Mouse (Mus musculus) T-cell, adult 2 months (primary cell): ENCODE measurements around the gene Dnajb12.

Experiments used
- DNase-seq: peaks from one replicate; pipeline ENCODE4 v3.0.0; 2022; ENCODE audit warnings: low spot score

The Dnajb12 gene

DNA sequence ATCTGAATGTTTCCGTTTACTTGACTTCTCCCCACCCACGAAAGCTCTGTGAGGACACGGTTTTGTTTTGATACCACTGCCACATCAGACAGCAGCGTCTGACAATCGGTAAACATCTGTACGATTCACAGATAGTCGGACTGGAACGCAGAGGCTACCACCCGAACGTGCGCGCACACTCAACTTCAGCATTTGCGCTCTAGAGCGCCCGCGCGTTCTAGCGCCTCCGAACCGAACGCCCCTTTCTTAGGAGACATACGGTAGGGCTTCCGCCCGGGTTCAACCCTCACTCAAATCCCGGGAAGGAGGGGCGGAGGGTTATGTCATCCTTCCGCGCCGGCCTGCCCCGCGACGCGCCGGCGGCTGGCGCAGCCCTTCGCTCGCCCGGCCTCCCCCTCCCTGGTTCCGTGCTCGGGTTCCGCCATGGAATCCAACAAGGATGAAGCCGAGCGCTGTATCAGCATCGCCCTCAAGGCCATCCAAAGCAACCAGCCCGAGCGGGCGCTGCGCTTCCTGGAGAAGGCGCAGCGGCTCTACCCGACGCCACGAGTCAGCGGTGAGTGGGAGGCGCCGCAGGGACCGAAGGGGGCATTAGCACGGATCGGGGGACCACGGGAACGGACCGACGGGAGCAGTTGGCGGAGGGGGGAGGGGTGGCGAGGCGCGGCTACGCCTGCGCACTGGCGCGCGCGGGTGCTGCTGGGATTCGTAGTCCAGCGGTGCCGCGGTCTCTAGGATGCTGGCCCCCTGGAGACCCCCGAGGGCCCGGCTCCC lies at the start of gene Dnajb12:
Gene Dnajb12 (plus strand): TSS at position 302 of the 774 bp plus-strand sequence.
- DNase-seq: peak; percentile 92

DNA sequence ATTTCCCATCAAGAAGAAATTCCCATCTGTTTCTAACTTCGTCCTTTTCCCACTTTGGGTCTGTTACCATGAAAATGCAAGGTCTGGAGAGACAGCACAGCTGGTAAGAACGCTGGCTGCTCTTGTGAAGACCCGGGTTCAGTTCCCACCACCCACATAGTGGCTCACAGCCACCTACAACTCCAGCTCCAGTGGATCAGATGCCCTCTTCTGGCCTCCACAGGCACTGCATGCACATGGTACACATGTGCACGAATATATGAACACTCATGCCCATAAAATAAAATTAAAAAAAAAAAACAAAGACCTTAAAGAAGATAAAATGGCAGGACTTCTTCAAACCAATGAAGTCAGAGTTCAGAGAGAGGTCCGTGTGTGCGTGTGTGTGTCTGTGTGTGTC lies 49.5 kb upstream of the Dnajb12 start:
- no peak for DNase-seq

DNA sequence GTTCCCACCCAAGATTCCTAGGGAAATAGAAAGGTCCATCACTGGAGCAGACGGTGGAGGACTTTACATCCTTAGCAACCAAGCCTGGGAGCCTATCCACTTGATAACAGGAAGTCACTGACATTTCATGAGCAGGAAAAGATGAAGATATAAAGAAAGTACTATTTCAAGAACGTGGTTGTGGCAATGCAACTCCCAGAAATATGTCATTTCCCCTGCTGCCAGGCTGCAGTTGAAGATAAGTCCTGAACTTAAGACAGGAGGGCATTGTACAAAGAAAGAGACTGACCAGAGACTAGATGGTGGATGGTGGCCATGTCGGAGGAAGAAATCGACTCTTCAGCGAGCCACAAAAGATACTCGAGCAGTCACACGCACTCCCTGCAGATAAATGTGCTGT lies 47.4 kb upstream of the Dnajb12 start:
- no peak for DNase-seq

DNA sequence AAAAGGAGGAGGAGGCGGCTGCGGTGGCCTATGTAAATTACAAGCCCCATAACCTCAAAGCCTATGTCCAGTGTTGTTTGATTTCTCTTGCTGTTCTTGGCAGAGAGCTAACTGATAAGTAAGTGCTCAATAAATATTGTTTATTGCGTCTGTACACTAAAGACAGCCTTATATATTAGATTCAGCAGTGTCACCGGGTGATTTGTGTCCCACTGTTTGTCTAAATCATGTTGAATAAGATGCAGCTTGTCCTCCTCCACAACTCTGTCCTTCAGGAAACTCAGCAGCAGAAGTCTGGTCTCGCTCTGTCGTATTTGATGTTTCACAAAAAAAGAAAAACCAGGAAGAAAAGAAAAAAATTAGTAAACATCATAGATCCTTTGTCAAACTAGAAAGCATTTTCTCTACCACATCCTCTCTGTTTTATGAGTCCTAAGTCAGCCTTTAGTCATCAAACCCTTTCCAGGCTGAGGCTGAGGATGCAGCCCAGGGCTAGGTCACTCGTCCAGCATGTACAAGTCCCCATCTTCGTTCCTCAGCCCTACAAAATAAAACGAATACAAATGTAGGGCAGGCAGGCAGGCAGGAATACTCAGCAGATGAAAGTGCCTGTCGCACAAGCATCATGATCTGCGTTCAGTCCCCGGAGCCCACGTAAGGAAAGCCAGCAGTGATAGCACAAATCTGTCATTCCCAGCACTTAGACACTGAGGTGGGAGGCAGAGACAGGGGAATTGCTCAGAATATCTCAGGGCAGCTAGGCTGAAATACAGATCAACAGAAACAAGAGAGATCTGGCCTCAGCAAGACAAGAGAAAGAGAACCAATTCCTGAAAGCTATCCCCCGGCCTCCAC lies 43.8 kb upstream of the Dnajb12 start:
- DNase-seq: no peak

DNA sequence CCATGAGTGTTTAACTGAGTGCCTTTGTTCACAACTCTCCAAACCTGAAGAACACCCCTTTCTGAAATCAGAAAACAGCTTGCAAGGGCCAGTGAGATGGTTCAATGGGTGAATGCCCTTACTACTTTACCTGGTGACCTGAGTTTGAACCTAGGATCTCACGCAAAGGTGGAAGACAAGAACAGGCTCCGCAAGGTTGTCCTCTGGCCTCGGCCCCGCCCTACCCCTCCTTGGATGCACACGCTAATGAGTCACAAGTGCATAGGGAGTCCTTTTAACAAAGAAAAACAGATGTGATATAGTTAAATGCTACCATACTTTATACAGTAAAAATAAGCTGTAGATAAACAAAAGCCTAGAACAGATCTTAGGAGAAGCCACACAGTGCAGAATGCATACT lies 41.9 kb upstream of the Dnajb12 start:
- DNase-seq: no peak

DNA sequence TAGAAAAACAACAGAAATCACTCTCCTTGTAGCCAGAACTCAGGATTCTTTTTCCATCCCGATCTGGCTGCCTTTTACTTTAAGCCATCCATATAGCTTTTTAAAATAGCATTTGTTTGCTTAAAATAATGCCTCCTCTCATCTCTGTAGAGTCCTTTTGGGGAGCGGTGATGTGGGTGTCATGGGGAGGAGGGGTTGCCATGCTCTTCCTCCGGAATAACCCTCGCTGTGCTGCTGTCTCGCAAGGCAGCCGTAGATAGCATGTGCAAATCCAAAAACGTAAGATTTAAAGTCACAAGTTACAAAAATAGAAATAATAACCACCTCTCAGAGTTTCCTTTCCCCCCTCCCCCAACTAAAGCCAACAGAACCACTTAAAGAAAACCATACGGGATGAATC lies 37.9 kb upstream of the Dnajb12 start:
- DNase-seq: no peak

DNA sequence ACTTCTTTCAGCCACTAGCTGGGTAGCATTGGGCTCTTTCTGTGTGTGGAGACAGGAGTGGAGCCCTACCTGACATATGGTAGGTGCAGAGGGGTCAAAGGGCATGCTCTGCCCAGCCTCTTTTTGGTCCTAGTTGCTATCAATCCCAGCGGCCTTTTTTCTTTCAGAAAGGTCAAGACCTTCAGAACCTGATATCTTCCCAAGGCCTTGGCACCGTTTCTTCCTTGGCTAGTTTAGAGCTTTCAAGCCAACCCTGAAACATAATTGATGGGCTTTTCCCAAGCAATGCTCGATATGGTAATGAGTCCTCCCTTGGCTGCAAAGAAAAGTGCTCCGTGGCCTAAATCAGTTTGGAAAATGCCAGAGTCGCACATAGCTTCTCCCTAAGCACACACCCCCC lies 36.2 kb upstream of the Dnajb12 start:
- DNase-seq: no peak

DNA sequence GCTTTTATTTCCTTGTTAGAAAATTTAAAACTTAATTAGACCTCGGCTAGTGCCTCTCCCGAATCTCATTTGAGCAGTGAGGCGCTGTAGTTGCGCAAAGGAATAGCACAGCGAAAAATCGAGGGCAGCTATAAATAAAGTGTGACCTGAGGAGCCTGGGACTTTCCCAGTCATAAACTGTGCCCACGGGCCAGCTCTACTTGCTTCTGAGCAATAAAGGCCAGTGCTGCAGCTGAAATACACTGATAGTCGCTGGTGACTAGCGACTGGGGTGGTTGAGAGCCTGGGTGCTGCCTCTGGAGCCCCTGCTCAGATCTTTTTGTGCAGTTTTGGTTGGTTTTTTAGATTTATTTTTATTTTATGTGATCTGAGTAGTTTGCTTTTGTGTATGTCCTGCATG lies 34.7 kb upstream of the Dnajb12 start:
- DNase-seq: no peak

DNA sequence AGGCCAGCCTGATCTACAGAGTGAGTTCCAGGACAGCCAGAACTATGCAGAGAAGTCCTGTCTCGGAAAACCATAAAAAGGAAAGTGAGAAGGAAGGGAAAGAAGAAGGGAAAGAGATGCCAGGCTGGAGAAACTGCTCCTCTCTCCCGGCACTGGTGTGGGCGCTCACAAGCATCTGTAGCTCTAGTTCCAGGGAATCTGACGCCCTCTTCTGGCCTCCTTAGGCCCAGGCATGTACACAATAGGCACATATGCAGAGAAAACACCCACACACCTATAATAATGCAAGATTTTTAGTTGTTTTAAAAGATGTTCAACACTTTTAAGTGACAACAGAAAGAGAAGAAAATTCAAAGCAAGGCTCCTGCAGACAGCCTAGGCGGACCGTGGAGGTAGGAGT lies 32.9 kb upstream of the Dnajb12 start:
- DNase-seq: no peak

DNA sequence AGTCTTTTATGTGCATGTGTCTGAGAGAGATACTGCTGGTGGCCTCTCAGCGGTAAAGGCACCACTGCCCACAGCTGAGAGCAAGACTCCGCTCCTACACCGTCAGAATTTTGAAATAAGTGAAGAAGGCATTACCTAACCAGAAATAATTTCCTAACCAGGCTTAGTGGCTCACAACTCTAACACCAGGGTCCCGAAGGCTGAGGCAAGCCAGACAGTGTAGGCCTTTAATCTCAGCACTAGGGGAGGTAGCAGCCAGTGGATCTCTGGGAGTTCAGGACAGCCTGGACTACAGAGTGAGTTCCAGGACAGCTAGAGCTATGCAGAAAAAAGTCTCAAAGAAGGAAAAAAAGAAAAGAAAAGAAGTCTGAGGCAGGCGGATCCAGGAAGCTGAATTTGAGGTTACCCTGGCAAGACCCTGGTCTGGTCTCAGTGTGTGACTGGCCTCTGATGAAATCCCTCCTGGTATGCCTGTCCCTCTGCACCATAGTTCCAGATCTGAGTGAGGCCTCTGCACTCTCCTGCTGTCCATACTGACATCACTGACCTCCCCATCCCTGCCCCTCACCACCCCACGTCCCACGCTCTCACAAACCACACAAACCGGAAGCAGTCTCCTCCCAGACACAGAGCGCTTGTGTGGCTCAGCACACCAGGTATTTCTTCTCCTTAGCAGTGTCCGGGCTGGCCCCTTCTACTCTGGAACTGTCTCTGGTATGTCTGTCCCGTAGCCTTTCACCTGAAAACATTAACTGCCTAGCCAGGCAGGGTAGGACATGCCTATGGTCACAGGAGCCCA lies 31.1 kb upstream of the Dnajb12 start:
- no peak for DNase-seq

DNA sequence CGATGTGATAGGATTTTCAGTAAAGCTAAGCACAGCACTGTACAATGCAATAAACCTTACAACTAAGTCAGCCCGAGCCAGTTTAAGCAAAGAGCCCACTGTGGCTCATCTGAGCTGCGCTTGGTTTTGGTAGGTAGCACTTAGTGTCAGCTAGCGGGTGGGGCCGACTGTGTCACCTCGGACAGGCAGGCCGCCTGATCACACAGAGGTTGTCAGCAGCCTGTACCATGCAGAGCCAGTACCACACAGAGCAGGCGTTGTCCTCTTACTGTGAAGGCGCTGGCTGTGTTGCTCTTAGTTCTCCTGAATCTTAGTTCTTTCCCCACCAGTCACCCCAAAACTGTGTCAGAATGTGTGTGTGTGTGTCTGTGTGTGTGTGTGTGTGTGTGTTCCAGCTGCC lies 30.4 kb upstream of the Dnajb12 start:
- no peak for DNase-seq

DNA sequence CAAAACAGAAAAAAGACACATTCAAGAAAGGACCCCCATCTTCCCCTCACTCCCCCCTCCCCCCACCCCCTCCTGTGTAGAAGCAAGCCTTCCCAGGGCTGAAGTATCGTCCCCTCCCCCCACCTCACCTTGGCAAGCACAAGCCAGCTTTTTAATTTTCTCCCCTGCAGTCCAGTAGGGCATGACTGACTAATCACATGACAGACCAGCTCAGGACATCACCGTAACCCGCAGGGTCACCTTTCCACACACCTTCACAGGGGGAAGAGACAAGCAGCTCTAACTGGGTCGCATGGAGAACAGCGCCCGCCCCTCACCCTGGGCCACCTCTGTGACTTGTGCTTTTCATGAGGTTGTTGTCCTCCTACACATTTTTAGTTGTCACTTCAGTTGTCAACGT lies 30.0 kb upstream of the Dnajb12 start:
- DNase-seq: no peak

DNA sequence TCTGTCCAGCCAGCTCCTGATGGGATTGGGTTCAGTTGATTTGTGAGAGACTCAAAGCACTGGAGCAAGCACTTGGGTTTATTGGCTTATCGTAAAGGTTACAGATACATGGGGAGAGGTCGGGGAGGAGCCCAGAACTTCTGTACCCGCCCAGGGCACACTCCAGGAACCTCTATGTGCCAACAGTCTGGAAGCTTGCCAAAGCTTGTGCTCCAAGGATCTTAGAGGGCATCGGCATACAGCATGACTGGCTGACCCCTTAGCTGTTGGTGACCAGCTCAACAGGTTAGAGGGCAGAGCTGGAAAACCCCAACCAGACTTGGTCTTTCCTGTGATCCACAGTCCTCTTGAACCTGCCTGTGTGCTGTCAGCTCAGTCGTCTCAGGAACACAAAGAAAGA lies 22.2 kb upstream of the Dnajb12 start:
- no peak for DNase-seq

DNA sequence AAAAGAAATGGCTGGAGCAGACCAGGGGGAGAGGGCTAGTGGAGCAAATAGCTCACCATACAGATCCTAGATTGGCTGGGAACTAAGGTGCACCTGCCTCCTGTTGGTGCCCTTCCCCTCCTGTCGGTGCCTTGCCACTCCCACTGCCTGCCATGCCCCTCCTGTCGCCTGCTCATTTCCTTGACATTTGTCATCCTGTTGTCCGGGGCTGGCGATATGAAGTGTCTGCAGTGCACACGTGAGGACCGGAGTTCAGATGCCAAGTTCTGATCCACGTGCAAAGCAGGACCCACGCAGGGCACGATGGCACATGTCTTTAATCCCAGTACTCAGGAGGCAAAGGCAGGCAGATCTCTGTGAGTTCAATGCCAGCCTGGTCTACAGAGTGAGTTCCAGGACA lies 18.7 kb upstream of the Dnajb12 start:
- DNase-seq: no peak

DNA sequence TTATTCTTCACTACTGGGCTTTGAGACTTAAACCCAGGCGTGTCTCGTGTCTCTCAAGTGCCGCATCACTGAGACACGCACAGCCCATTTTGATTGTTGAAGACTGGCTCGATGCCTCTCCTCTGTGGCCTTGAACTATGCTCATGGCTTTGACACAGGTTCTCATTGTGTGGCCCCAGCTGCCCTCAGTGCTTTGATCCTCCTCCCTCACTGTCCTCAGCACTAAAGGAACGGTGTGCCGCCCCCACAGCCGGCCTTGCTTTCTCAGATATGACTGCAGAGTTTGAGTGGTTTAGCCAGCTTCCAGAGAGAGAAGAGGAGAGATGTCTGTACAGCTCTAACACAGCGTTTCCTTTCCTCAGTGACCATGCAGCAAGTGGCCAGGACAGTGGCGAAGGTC lies 18.2 kb upstream of the Dnajb12 start:
- no peak for DNase-seq

DNA sequence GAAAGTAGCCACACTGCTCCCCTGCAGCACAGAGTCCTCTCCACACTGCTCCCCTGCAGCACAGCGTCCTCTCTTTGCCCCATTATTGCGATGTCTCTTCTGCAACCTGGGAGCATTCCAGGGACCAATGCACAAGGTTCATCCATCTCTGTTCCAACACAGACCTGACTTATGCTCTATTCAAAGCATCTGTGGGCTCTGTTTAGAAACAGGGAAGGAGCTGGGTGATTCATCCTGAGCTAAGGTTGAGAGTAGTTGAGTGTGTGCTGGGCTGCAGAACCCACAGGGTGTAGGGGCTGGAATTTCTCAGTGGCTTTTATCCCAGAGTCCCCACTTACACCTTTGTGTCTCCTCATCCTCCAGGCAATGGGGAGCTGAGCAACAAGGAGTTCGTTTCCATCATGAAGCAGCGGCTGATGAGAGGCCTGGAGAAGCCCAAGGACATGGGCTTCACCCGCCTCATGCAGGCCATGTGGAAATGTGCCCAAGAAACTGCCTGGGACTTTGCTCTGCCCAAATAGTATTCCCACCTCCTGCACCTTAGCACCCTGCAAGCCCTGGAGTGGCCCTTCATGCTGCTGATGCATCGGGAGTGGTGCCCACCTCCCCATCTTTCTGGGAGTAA lies 16.4 kb upstream of the Dnajb12 start:
- no peak for DNase-seq

DNA sequence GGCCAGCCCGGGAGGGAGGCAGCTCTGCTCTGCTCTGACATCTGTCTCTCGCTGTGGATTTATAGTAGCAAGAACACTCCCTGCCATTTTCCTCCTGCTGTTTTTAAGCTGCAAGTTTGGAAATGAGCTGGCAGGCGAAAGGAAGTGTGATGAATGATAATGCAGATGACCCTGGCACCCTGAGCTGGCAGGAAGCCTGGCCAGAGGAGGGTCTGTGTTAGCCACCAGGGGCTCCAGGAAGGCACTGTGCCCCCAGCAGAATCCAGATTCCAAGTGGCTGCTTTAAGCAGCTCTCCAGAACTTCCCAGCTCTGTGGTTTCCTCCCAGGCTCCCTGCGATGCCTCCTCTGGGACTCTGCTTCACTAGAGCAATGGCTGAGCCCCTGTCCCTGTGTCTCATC lies 15.7 kb upstream of the Dnajb12 start:
- no peak for DNase-seq

DNA sequence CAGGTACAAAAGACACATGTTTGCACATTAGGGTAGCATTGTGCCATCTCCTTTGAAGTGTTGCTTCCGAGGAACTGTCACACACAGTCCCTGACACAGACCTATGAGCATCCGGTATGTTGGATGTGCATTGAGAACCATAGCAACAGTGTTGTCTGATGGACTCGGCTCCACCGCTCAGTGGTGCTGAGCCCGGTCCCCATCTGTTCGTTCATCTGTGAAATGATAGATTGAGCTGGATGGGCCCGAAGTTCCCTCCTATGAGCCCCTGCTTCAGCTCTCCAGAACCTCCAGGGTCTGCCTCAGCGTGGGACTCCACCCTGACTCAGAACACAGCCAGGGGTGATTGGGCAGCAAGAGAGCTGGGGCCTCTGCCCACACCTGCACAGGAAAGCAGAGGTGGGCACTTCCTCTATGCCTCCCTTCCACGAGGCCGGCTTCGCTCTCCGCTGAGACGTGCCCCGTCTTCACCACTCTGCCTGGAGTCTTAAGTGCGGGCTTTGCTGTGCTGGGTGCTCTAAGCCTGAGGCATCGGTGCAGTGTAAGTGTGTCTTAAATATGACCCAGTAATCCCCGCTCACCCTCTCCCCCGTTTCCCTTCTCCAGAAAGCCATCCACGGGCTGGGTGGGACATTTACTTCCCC lies 15.0 kb upstream of the Dnajb12 start:
- peak; percentile 18 for DNase-seq

DNA sequence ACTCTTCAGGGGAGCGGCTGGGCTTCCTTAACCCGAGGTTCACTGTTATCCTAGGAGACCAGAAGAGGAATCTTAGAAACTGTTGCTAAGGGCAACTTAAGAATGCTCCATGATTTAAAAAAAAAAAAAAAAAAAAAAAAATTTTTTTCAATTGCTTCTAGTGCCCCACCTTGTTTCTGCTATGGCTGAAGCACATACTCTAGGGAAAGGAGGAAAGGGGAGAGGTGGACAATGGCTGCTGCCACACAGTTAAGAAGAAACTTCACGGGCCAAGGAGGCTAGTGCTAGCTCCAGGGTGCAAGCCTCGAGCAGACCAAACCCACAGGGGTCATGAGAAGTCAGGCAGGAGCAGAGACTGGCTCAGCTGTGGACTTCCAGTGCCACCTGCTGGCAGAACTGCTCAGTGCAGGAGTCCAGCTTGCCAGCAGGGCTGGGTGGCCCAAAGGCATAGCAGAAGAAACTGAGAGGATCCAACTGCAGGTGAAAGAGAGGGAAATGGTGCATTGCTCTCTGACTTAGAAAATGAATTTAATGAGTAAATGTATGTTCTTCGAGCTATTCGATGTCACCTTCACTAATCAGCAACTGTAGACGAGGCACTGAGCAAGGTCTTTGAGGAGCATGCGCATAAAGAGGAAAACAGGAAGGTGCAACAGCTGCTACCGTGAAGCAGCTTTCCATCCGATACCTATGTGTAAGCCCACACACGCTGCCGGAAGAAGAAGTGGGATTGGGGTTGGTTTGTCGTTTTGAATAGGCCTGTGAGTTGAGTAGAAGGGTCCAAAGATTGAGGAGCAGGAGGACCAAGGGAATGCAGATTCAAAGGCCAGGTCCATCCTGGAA lies 14.3 kb upstream of the Dnajb12 start:
- peak; percentile 85 for DNase-seq

DNA sequence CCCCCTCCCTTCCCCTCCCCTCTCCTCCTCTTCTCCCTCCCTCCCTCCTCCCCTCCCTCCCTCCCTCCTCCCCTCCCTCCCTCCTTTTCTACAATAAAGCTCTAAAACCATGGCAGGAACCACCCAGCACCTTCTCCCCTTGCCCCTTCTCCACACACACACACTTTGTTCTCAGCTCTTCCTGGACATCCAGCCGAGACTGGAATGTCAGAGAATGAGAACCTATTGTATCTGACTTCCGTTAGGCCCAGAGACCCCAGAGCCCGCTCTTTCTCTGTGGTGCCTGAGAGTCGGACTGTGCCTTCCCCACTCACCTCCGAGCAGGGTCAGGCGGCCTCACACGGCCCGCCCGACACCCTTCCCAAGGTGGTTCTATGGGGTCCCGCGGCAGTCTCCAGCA lies 11.1 kb upstream of the Dnajb12 start:
- no peak for DNase-seq

DNA sequence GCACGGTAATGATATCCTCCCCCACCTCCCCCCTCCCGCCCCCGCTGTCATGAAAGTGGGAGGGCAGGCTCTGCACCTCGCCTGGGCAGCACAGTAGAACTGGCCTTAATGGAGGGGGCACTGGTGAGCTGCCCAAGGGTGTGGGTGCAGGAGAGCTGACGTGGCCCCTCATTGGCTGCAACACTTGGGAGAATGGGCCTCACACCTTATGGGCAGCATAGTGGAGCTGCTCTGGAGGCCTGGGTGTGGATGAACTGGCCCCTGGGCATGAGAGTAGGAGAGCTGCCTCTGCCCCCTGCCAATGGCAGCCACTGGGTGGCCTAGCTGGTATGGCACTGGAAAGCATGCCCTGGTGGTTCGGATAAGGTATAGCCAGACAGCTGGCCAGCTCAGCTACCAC lies 9.3 kb upstream of the Dnajb12 start:
- DNase-seq: no peak
